Mouse (Mus musculus): ENCODE data around the gene Oprm1. TPM values are rescaled to one million over a fixed set of nuclear protein-coding genes. Genes with fewer than 3 reads are reported as not detected.

Oprm1 gene
- total RNA-seq, 2 experiments from 2014 or later = 7.9 to 9.3 TPM

DNA sequence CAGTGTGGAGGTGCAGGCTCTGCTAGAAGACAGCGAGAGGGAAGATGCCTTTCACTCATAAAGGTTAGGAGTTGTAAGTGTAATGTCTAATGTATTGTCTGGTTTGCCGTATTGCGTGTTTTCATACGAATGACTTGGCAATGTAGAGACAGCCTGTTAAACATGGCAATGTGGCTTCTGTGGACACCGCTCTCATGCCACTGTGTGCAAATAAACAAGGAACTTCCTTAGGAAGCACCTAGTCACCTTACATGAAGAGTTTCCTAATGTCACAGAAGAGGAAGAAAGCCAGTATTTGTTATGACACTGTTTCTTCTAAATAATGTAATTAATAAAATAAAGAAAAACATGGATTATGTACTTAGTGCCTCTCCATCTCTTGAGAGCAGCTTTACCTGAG is 278.9 kb downstream of the Oprm1 start:
- DNase-seq (ENCODE audit: low spot score in 2 of 2) = no peak

- no peak for DNase-seq (ENCODE audit: low spot score in 2 of 2)
These were observed 282.7 kb downstream of the Oprm1 start for GRCm38 (mm10) chr10:7041032-7041431.

GRCm38 (mm10) chr10:7043896-7044295 is 285.6 kb downstream of the Oprm1 start:
- no peak for DNase-seq (ENCODE audit: low spot score in 2 of 2)

GRCm38 (mm10) chr10:7047288-7047918 is 289.1 kb downstream of the Oprm1 start:
- DNase-seq (ENCODE audit: low spot score in 2 of 2) = no peak

DNA sequence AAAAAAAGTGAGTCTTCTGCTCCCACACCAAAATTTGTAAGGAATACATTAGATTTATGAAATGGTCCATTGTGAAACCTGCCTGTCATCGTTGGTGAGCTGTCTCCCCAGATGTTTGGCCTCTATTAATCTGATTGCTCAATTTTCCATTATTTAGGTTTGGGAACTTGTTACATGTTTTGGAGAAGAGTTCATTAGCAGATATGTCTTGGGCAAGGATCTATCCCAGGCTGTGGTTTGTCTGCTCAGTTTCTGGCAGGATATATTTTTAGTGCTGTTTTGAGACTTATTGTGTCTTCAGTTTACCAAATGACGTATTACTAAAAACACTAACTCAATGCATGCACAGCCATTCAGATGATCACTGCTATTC is 289.6 kb downstream of the Oprm1 start:
- DNase-seq (ENCODE audit: low spot score in 2 of 2) = no peak

- no peak for DNase-seq (ENCODE audit: low spot score in 2 of 2)
These were observed 291.6 kb downstream of the Oprm1 start for GRCm38 (mm10) chr10:7049901-7050300.

GRCm38 (mm10) chr10:7052315-7053017 is 294.2 kb downstream of the Oprm1 start, which contains the start of gene Ipcef1:
TSS of gene Ipcef1 (minus strand) at chr10:7052478.
- no peak for DNase-seq (ENCODE audit: low spot score in 2 of 2)

DNA sequence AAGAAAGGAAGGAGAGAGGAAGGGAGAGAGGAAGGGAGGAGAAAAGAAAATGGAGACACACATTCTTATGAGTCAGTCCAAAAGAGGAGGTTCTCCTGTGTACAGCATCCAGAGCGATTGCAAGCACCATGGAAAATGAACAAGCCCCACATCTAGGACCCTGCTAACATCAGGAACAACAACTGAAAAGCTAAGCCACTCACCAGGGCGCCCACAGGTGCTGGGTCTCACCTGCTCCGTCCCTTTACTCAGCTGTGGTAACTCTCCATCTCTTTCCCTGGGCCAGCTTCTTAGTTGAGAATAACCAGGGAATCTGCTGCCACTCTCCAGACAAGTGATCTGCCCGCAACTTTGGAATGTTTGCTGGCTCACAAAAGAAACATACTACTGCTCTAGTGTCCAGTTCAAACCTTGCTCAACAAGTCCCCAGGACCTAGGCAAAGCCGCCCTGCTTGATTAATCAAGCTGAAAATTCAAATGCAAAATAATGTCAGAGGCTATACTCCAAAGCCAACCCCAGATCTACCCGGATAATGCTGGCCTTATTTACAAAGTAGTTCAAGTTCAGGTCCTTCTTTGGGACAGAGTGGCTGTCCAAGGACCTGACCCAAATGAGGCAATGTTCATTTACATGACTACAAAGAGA is 296.4 kb downstream of the Oprm1 start:
- DNase-seq (ENCODE audit: low spot score in 2 of 2) = no peak

DNA sequence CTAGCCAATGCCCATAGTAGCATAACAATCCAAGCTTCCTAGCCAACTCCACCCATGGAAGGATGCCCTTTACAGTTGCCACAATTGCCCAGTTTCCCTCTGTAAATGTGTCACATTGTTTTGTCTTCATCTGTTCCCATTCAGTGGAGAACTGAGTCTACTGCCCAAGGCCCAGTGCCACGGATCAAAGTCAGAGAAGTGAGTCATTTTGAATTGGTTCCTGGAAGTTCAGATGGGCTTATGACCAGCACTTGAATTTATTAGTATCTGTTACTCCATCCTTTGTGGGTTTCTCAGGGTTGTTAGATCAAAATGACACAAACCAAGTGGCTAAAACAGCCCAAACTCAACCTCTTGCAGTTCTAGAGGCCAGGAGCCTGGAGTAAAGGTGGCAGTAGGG is 299.2 kb downstream of the Oprm1 start:
- DNase-seq (ENCODE audit: low spot score in 2 of 2) = no peak

DNA sequence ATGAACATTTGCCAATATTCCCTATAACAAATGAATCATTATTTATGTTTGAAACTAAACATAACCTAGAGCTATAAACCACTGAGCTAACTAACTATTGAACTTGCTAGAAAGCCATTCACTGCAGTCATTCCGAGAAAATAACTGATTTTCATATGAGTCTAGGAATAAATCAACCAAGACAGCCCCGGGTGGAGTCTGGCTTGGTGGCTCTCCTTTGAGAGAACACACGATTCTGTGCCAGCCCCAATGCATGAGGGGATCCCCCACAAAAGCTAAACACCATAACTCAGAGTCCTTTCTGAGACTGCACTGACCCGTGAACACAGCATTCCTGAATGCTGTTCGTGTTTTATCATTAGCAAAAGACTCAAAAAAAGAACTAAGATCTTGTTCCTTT is 302.0 kb downstream of the Oprm1 start:
- no peak for DNase-seq (ENCODE audit: low spot score in 2 of 2)

DNA sequence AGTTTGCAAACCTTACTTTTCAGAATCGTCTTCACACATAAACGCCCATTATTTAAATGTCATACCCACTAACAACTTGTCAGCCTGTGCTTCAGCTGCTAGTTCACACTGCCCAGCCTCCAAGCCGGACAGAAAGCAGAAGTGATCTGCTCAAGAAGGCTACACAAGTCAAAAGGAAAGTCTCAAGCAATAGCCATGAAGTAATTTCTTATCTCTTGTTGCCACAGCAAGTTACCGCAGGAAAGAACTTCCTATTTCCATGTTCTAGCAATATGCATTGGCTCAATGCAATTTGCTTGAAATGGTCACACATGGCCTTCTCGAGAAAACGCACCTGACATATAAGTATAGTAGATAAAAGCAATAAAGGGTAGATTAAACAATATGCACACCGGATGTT is 304.7 kb downstream of the Oprm1 start:
- no peak for DNase-seq (ENCODE audit: low spot score in 2 of 2)

- no peak for DNase-seq (ENCODE audit: low spot score in 2 of 2)
These were observed 305.6 kb downstream of the Oprm1 start for GRCm38 (mm10) chr10:7063752-7064457.

DNA sequence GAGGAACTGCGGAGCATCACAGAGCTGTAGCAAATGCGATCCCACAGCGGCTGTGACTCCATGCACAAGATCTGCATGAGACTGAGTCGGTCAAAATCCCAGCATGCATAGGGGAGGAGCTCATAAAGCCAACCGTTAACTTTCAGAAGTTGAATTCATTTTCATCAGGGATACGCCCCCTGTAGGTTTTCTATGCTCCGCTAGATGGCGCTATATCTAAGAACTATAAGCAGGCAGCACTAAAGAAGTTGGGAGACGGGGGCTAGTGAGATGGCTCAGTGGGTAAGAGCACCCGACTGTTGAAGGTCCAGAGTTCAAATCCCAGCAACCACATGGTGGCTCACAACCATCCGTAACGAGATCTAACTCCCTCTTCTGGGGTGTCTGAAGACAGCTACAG is 310.3 kb downstream of the Oprm1 start:
- no peak for DNase-seq (ENCODE audit: low spot score in 2 of 2)

- no peak for DNase-seq (ENCODE audit: low spot score in 2 of 2)
These were observed 310.8 kb downstream of the Oprm1 start for GRCm38 (mm10) chr10:7069090-7069489.

DNA sequence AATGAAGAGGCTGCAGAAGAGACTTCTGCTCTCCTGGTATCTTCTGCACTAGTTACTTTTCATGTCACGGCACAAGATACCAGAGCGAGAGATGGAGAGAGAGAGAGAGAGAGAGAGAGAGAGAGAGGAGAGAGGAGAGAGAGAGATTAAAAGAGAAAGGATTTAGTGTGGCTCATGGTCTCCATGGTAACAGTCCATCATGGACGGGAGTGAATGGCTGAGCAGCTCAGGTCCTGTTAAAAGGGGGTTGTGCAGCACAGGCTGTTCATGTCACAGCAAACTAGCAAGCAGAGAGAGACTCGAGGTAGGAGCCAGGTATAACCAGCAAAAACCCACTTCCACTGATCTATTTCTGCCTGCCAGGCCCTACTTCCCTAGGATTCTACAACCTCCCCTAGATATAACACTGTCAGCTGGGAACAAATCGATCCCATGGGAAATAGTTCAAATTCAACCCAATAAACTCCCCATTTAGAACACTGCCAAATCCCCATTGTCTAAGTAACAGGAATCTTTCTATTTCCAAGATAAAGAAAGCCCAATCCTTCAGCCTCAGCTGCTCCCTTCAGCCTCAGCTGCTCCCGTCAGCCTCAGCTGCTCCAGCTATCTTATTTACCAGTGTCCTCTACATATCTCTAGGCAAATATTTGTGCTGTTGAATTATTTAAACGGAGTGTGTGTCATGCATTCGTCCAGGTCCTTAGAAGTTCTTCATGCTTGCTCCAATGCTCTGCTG is 312.0 kb downstream of the Oprm1 start:
- no peak for DNase-seq (ENCODE audit: low spot score in 2 of 2)

- no peak for DNase-seq (ENCODE audit: low spot score in 2 of 2)
These were observed 312.6 kb downstream of the Oprm1 start for GRCm38 (mm10) chr10:7070924-7071323.

GRCm38 (mm10) chr10:7074231-7074630 is 315.9 kb downstream of the Oprm1 start:
- no peak for DNase-seq (ENCODE audit: low spot score in 2 of 2)

DNA sequence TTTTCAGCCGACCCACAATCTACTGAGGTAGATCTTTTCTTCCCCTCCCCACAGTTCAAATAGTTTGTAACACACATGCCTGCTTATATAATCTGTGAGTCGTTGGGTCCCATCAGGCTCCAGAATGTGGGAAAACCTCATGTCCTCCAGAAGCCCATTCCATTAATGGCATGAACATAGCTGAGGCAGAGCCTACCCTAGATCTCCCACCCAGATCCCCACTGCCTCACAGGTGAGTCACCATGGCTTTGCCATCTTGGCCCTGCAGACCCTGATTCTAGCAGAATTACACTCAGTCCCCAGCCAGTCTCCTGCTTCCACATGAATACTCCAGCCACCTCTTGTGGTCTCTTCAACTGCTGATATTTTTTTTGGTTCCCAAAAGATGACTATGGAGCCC is 317.4 kb downstream of the Oprm1 start:
- no peak for DNase-seq (ENCODE audit: low spot score in 2 of 2)

DNA sequence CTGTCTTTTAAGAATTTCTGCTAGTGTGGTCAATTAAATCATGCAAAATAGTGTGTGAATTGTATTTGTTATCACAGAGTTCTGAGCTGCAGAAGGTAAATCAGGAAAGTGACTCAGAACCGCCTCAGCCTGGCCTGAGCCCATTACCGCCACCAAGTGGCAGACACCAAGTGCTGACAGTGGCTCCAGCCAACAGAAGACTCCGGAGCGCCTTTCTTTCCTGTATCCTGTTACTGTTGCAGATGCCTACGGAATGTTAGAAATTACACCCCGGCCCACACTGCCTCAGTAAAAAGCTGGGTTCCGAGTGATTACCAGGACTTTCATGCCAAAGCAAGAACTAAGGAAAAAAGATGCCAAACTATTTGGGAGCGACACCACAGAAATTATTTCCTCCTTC is 317.9 kb downstream of the Oprm1 start:
- peak; percentile 81 to 92 for DNase-seq (ENCODE audit: low spot score in 2 of 2)

- DNase-seq (ENCODE audit: low spot score in 2 of 2) = no peak
These were observed 318.4 kb downstream of the Oprm1 start for GRCm38 (mm10) chr10:7076662-7077211.

DNA sequence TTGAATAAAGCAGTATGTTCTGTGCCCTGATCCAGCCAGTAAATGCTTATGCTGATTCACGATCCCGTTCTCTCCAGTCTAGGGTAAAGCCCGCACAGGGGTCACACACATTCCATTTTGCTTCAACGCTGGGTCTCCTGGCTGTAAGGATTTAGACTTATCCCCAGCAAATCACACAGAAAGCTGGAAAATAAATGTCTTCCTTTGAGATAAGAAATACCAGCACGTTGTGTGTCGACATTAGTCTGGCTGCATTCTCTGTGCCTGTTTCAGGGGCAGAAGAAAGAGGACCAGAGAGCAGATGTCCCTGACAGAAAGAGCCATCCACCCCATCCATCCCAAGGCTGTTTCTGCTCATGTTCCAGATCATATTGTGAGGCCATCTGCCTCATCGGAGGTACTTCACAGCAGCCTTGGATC is 319.1 kb downstream of the Oprm1 start:
- no peak for DNase-seq (ENCODE audit: low spot score in 2 of 2)
